Mouse (Mus musculus): ENCODE data around the gene Cyp17a1. TPM values are rescaled to one million over a fixed set of nuclear protein-coding genes. Genes with fewer than 3 reads are reported as not detected.

The Cyp17a1 gene
- total and polyA plus RNA-seq, 2 experiments from 2014 or later: not detected

DNA sequence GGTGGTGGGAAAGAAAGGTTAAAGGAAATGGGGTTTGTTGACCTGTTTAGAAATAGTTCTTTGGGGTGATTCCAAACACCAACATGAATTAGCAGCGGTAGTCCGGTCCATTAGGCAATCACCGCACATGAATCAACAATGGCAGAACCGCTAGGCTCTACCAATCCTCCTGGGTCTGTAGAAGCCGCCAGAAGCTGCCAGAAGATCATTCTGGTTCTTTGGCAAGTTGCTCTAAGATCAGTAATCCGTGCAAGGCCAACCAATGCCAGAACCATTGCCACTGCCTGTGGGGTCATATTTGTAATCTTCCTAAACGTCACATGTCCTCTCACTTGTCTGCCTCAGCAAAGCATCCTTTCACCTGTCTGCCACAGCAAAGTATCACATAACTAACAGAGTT, 24.0 kb upstream of the Cyp17a1 start:
- peak; percentile 40 for DNase-seq (ENCODE audit: low spot score)
- H3K27me3 ChIP-seq (ENCODE audit: insufficient read depth, low read length): no peaks in the 10 kb centered on the region
- H3K9me3 ChIP-seq (ENCODE audit: low read length): no peaks in the 10 kb centered on the region
- no peaks in the 10 kb centered on the region for H3K4me1 ChIP-seq (ENCODE audit: insufficient read depth, low read length)
- no peak for ATAC-seq (ENCODE audit: low FRiP score)
- no peak for TF ChIP-seq CTCF (IDR thresholded peaks at IDR 0.05)
- no peak overlapping the region for H3K4me2 ChIP-seq (ENCODE audit: low read depth, low read length, poor library complexity, severe bottlenecking)
- H3K27ac ChIP-seq (ENCODE audit: low read depth, low read length): no peak overlapping the region
- WGBS: 92% methylated on average over 7 of the region's 7 CpGs
- H3K9ac ChIP-seq (replicated peaks; ENCODE audit: low read length, poor library complexity, severe bottlenecking): no peak overlapping the region
- peaks cover 13% of the 10 kb centered on the region; the same call in 1 of the 2 replicates for H3K36me3 ChIP-seq (ENCODE audit: insufficient read depth, low read length)
- H3K4me3 ChIP-seq (ENCODE audit: low read depth, low read length): no peak overlapping the region

DNA sequence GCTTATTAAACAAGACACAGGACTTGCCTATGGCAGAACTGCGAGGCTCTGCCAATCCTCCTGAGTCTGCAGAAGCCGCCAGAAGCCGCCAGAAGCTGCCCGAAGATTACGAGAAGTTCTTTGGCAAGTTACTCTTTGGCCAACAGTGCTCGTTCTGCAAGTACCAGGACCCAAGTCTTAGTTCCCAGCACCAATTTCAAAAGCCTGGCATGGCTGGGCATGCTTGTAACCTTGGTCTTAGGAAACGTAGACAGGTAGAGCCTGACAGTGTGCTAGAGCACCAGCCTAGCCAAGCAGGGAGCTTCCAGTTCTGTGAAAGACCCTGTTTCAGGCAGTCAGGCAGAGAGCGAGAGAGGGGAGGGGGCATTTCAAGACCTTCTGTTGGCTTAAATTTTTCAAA, 23.5 kb upstream of the Cyp17a1 start:
- Histone ChIP-seq H3K9ac (replicated peaks; ENCODE audit: low read length, poor library complexity, severe bottlenecking) (no peak overlapping the region), H3K9me3 (ENCODE audit: low read length) (no peaks in the 10 kb centered on the region), H3K36me3 (ENCODE audit: insufficient read depth, low read length) (peaks cover 13% of the 10 kb centered on the region; the same call in 1 of the 2 replicates), H3K4me1 (ENCODE audit: insufficient read depth, low read length) (no peaks in the 10 kb centered on the region), H3K27ac (ENCODE audit: low read depth, low read length) (no peak overlapping the region), H3K4me2 (ENCODE audit: low read depth, low read length, poor library complexity, severe bottlenecking) (no peak overlapping the region), H3K27me3 (ENCODE audit: insufficient read depth, low read length) (no peaks in the 10 kb centered on the region), H3K4me3 (ENCODE audit: low read depth, low read length) (no peak overlapping the region)
- no peak for ATAC-seq (ENCODE audit: low FRiP score)
- DNase-seq (ENCODE audit: low spot score): no peak
- no peak for TF ChIP-seq CTCF (IDR thresholded peaks at IDR 0.05)
- WGBS: 93% methylated on average over 8 of the region's 8 CpGs

DNA sequence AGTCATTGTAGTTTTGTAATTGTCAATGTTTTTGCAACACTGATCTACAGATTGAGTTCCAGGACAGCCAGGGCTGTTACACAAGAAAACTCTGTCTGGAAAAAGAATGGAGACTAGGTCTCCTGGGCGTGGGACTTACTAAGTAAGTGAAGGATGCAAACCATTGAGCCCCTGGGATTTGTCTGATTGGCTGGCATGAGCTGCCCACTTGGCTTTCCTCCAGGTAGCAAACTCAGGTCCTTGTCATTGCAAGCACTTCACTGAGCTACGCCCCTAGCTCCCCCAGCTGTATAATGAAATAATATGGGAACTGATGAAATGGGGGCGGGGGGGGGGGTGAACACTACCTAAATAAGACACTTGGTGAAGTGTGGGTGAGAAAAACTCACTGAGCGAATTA, 20.2 kb upstream of the Cyp17a1 start:
- Histone ChIP-seq H3K4me2 (ENCODE audit: low read depth, low read length, poor library complexity, severe bottlenecking) (no peak overlapping the region), H3K4me1 (ENCODE audit: insufficient read depth, low read length) (no peaks in the 10 kb centered on the region), H3K27me3 (ENCODE audit: insufficient read depth, low read length) (no peaks in the 10 kb centered on the region), H3K36me3 (ENCODE audit: insufficient read depth, low read length) (0 out of 2 replicates have a peak, but pooled peaks cover 9% of the 10 kb centered on the region), H3K4me3 (ENCODE audit: low read depth, low read length) (no peak overlapping the region), H3K9me3 (ENCODE audit: low read length) (no peaks in the 10 kb centered on the region), H3K9ac (replicated peaks; ENCODE audit: low read length, poor library complexity, severe bottlenecking) (no peak overlapping the region), H3K27ac (ENCODE audit: low read depth, low read length) (no peak overlapping the region)
- no peak for ATAC-seq (ENCODE audit: low FRiP score)
- peak; percentile 22 for DNase-seq (ENCODE audit: low spot score)
- no peak for TF ChIP-seq CTCF (IDR thresholded peaks at IDR 0.05)
- WGBS: 80% methylated on average over 4 of the region's 4 CpGs

DNA sequence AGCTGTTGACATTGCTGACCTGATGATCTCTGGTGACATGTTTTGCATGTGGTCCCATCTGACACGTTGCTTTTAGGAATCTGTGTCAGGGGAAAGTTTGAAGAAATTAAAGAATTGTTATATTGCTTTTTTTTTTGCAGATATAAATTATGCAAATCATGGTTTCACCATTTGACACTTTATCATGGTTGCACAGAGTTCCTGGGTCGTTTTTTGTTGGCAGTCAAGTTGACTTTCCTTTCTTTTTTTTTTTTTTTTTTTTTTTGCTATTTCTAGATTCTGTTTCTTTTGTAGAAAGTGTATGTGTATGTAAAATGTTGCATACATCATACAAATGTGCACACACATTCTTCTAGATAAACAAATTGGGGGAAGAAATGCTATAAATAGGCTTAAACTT, 18.1 kb upstream of the Cyp17a1 start:
- 0 out of 2 replicates have a peak, but pooled peaks cover 9% of the 10 kb centered on the region for H3K36me3 ChIP-seq (ENCODE audit: insufficient read depth, low read length)
- no peaks in the 10 kb centered on the region for H3K27me3 ChIP-seq (ENCODE audit: insufficient read depth, low read length)
- ATAC-seq (ENCODE audit: low FRiP score): no peak
- H3K4me1 ChIP-seq (ENCODE audit: insufficient read depth, low read length): no peaks in the 10 kb centered on the region
- DNase-seq (ENCODE audit: low spot score): no peak
- no peaks in the 10 kb centered on the region for H3K9me3 ChIP-seq (ENCODE audit: low read length)
- no peak overlapping the region for H3K4me2 ChIP-seq (ENCODE audit: low read depth, low read length, poor library complexity, severe bottlenecking)
- 0 out of 2 replicates have a peak overlapping the region, but pooled peaks have one; percentile 89 for H3K27ac ChIP-seq (ENCODE audit: low read depth, low read length)
- H3K4me3 ChIP-seq (ENCODE audit: low read depth, low read length): no peak overlapping the region
- H3K9ac ChIP-seq (replicated peaks; ENCODE audit: low read length, poor library complexity, severe bottlenecking): no peak overlapping the region
- TF ChIP-seq CTCF (IDR thresholded peaks at IDR 0.05): no peak
- 76% methylated on average over 2 of the region's 2 CpGs for WGBS

DNA sequence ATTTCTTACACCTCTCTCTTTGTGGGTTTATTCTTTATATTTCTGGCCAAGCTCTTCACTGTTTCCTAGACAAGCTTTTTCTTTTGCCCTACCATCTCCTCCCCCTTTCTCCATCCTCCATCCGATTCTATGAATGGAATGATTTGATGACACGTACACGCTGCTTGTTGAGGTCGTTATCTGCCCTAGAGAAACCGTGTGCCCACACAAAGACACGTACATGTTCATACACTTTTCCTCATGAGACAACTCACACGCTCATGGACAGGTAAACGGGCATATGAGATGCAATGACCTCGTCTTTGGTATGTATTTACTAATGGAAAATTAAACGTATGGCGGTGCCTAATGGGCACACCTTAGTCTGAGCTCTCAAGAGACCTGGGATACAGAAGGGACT, 17.4 kb upstream of the Cyp17a1 start:
- no peaks in the 10 kb centered on the region for H3K4me1 ChIP-seq (ENCODE audit: insufficient read depth, low read length)
- 60% methylated on average over 11 of the region's 11 CpGs for WGBS
- H3K27me3 ChIP-seq (ENCODE audit: insufficient read depth, low read length): no peaks in the 10 kb centered on the region
- peak; percentile 42; the same call in 1 of the 2 replicates for ATAC-seq (ENCODE audit: low FRiP score)
- H3K9me3 ChIP-seq (ENCODE audit: low read length): no peaks in the 10 kb centered on the region
- H3K36me3 ChIP-seq (ENCODE audit: insufficient read depth, low read length): 0 out of 2 replicates have a peak, but pooled peaks cover 9% of the 10 kb centered on the region
- peak overlapping the region; percentile 59 for H3K4me2 ChIP-seq (ENCODE audit: low read depth, low read length, poor library complexity, severe bottlenecking)
- H3K9ac ChIP-seq (replicated peaks; ENCODE audit: low read length, poor library complexity, severe bottlenecking): peak overlapping the region; percentile 88
- DNase-seq (ENCODE audit: low spot score): no peak
- TF ChIP-seq CTCF (IDR thresholded peaks at IDR 0.05): no peak
- peak overlapping the region; percentile 65 for H3K4me3 ChIP-seq (ENCODE audit: low read depth, low read length)
- H3K27ac ChIP-seq (ENCODE audit: low read depth, low read length): peak overlapping the region; percentile 89

DNA sequence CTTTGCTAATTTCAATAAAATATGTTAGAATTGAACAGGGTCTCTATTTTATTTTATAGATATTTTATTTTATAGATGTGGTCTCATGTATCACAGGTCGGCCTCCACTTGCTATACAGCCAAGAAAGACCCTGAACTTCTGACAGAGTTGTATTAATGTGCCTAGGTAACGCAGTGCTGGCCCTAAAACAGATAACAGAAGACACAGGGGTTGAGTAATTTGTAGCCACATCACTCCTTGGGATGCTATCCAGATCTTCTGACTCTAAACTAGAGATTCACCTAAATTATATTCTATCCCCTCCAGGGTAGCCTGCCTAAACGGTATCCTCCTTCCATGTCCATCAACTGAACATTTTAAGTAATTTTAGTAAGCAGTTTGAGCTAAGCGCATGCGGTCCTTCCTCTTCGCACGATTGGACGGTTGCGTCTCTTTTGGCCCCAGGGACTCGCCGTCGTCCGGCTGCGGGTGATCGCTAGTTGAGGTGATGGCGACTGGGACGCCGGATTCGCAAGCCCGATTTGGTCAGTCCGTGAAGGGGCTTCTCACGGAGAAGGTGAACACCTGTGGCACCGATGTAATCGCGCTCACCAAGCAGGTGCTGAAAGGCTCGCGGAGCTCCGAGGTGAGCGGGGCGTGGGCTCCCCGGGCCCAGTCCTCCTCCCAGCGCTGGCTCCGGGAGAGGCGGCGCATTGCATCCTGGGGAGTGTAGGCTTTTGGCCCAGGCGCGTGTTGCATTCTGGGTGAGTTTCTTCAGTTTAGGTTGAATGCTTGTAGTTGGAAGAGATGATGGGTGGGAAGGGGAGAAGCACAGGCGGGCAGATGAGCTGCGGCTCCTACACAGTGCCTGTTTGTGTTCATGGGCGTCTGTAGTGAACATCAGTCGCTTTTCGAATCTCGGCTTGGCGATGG, 16.7 kb upstream of the Cyp17a1 start, which contains the start of gene Borcs7:
Gene Borcs7 (plus strand): TSS at position 447 of the 913 bp plus-strand sequence.
- DNase-seq (ENCODE audit: low spot score): peak; percentile 94
- Histone ChIP-seq H3K9me3 (ENCODE audit: low read length) (no peaks in the 10 kb centered on the region), H3K4me2 (ENCODE audit: low read depth, low read length, poor library complexity, severe bottlenecking) (peak within 1 kb of the TSS; percentile 59), H3K27ac (ENCODE audit: low read depth, low read length) (peak within 1 kb of the TSS; percentile 89), H3K4me3 (ENCODE audit: low read depth, low read length) (peak within 1 kb of the TSS; percentile 65), H3K27me3 (ENCODE audit: insufficient read depth, low read length) (no peaks in the 10 kb centered on the region), H3K36me3 (ENCODE audit: insufficient read depth, low read length) (0 out of 2 replicates have a peak, but pooled peaks cover 4% of the 10 kb centered on the region), H3K4me1 (ENCODE audit: insufficient read depth, low read length) (no peaks in the 10 kb centered on the region), H3K9ac (replicated peaks; ENCODE audit: low read length, poor library complexity, severe bottlenecking) (peak within 1 kb of the TSS; percentile 88)
- 2% methylated on average over 44 of the region's 44 CpGs for WGBS
- TF ChIP-seq CTCF (IDR thresholded peaks at IDR 0.05): no peak
- peak; percentile 93 for ATAC-seq (ENCODE audit: low FRiP score)
